Mouse (Mus musculus) thymus, postnatal 14 days (tissue): ENCODE measurements around the gene Tbc1d2.
"Not testable (repeated sequence)": the region's sequence is repeated elsewhere in the genome, so short reads cannot be mapped to it uniquely, and the experiment has no call there.

ENCODE experiments used
- DNase-seq: peaks from one replicate; pipeline ENCODE4 v3.0.0; 2021

The Tbc1d2 gene

DNA sequence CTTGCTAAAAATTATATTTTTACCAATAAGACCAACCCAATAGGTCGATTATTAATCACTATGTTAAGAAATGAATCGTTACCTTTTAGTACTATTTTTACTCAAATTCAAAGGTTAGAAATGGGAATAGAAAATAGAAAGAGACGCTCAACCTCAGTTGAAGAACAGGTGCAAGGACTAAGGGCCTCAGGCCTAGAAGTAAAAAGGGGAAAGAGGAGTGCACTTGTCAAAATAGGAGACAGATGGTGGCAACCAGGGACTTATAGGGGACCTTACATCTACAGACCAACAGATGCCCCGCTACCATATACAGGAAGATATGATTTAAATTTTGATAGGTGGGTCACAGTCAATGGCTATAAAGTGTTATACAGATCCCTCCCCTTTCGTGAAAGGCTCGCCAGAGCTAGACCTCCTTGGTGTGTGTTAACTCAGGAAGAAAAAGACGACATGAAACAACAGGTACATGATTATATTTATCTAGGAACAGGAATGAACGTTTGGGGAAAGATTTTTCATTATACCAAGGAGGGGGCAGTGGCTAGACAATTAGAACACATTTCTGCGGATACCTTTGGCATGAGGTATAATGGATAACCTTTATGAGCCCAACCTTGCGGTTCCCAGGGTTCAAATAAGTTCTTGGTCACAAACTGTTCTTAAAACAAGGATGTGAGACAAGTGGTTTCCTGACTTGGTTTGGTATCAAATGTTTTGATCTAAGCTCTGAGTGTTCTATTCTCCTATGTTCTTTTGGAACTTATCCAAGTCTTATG lies 74.3 kb downstream of the Tbc1d2 start:
- DNase-seq: not testable (repeated sequence)

DNA sequence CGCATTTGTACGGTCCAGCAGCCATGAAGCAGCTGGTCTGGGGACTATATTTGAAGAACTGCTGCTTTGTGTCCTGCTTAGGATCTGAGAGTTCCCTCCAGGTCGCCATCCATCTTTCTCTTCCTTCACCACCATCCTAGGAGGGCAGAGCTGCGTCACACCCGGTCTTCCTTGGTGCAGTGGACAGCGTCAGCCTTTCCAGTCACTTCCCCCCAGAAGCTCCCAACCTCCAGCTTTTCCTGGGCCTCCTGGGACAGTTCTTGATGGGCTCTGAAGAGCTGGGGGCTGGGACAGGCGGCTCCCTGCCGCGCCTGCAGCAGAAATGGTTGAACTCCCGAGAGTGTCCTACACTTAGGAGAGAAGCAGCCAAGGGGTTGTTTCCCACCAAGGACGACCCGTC lies 75.2 kb downstream of the Tbc1d2 start:
- DNase-seq: no peak

DNA sequence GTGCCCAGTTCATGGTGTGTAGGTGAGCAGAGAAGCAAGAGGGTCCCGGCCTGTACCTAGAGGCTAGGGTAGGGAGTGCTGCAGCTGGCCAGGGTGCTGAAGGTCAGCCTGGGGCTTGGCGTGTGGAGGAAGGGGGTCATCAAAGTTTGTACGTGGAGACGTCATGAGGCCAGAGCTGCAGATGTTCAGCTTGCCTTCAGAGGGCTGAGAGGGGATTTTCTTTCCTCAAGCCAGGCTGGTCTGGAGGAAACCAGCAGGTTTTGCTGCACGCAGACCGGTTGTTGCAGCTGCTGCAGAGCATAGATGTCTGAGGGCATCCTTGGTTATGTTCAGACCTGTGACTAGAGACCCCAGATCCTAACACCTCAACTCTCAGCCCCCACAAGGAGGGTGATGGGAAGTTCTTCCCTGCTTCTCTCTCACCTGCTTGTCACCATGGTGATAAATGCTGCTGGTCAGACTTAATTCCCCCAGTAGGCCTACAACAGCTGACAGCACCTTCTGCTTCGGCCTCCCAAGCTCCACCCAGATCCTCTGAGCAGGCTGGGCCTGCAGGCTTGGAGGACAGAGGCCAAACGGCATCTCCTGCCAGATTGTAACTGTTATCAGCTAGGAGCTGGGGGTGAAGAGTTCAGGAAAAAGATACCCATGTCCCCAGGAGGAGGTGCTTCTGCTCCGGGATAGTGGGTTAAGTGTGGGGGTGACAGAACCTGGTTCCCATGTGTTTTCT lies 75.8 kb downstream of the Tbc1d2 start:
- no peak for DNase-seq

DNA sequence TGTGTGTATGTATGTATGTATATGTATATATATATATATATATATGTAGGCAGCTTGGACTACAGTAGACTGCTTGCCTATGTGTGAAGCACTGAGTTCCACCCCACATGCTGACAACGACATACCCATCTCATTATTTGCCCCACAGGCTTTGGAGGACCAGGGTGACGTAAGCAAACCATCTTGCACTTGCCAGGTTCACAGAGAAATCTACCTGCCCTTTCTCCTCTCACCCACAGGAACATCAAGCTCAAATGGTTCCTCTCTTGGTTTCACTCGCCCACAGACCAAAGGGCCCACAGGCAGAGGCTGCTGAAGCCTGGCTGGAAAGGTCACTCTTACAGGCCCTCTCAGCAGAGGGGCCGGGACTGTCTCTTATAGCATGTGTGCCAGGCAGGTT lies 77.4 kb downstream of the Tbc1d2 start:
- no peak for DNase-seq

DNA sequence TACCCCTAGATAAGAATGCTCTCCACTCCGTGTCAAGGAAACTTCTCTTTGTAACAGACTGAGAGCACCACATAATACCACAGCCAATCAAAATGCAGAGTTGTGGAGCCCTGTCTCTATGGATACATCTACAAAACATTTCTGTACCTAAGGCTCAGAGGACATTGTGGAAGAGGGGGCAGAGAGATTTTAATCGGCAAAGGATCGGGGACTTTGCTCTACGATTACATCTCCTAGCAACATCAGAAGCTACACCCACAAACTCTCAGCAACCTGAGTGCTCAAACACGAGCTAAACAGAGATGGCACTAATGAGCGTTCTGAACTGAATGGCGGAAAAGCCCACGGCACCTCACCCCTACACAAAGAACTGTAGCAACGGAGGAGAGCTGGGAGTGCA lies 78.3 kb downstream of the Tbc1d2 start:
- no peak for DNase-seq

DNA sequence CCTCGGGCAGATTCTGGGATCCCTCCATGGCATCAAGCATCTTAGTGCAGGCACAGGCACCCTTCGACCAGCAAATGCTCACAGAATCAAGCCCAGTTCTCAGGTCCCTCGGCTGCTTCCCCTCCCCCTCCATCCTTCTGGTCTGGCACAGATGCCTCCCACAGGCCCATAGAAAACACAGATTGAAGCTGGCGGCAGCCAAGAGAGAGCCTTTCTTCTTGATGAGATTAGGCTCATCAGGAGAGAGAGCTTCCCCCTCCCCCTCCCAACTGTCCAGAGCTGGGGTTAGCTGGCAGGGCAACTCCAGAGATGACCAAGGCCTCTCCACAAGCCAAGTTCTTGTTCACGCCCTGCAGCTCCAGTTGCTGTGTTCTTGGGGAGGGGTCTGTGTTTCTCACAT lies 80.3 kb downstream of the Tbc1d2 start:
- DNase-seq: no peak

DNA sequence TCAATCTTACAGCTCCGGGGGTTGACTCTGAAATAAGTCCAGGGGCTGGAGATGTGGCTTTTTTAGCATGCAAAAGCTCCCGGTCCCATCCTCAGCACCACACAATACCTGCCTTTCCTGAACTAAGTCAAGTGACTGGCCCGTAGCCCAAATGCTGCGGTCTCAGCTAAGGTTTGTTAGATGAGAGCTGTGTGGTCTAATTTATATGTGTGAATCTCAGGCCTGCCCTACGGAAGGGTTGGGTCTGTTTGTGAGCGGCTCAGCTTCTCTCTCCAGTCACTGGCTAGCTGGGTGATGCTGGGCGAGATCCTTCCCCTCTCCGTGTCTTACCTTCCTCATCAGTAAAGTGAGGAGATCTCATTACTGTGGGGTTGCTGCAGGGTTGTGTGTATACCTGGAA lies 81.8 kb downstream of the Tbc1d2 start:
- DNase-seq: no peak

DNA sequence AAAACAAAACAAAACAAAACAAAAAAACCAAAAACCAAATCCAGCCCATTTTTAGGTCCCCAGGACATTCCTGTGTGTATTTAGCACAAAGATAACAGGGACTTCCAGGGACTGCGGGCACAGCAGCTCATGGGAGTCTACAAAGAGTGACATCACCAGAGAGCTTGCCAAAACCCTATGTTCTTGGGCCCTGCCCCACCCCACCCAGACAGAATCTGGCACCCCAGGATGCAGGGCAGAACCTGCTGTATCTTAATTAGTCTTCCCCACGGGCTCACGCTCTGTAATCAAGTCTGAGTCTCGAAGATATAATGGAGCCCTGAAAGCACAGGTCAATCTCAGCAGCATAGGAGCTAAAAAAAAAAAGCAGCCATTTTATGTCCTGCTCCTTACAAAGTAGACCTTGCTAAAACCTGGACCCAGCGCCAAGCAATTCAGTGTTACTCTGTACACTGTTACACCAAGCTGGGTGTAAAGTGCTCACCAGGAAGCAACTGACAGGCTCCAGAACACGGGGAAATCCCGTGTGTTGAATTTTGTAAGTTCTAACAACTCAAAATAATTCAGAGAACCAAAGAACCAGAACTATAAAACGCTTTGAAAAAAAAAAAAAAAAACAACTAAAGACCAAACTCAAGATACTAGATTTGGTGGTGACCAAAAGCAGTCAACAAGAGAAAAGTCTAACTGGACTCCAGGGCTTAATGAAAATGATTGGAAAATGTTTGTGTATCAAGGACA lies 82.9 kb downstream of the Tbc1d2 start:
- no peak for DNase-seq

DNA sequence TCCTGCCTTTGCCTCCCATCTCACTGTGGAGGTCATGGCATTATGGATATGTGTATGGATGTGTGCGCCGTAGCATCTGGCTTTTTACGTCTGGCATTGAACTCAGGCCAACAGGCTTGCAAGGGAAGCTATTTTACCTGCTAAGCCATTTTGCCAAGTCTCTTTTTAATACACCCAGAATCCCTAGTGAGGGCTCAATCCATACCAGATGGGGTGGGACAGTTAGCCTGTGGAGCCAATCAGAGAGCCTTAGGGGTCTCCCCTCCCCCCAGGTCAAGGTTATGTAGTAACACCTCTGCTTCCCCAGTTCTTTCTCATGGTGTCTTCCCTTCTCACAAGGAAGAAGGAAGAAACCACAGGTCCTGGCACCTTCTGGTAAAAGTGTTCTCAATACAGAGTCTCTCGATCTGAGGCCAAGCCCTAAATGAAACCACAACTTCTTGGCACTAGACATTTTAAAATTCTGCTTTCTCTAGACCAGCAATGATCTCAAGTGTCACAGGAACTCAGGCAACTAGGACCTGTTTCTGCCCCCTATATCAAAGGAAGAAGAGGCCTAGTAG lies 84.5 kb downstream of the Tbc1d2 start:
- DNase-seq: no peak

DNA sequence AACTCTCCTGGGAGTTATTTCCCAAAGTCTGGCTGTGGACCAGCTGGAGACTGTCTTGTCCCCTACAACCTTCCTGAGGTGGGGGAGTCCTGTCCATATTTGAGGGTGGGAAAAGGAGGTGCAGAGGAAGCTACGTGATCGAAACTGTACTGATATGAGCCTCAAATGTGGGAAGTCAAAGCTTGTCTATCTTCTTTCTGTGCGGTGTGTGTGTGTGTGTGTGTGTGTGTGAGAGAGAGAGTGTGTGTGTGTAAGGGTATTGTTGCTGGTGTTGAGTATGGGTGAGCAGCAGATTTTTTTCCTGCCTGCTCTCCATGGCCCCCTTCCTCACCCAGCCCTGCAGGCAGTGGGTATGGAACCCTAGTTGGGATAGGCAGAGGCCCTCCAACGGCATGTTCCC lies 85.8 kb downstream of the Tbc1d2 start:
- no peak for DNase-seq

DNA sequence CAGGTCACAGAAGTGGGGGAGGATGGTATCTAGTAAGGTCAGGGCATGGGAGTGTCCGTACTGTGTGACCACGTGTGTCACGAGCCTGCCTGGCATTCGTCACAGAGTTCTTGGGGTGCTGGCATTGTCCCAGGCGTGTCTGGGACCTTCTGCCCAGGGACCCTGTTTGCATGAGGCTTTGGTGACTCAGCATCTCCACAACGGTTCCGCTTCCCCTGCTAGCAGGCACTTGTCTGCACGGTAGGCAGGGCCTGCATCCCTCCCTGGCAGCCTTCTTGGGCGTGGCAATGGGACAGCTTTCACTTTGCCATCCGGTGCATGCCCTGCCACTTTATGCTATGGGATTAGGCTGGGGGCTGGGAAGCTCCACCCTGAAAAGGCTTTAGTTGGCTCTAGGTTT lies 86.2 kb downstream of the Tbc1d2 start:
- peak; percentile 50 for DNase-seq

DNA sequence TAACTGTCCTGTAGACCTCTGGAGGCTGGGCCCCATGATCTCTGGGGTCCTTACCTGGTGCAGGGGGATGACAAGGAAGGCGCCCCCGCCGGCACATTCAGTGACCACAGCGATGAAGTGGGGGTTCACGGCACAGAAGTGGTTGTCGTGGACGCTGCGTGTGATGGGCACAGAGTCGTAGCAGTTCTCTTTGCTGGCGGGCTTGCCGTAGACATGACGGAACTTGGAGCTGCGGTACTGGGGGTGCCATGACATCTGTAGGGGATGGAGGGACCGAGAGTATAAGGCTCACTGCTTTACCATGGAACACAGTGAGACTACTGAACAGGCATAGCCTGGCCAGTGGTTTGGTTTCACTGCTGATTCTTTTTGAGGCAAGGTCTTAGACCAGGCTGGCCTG lies 87.2 kb downstream of the Tbc1d2 start:
- no peak for DNase-seq

DNA sequence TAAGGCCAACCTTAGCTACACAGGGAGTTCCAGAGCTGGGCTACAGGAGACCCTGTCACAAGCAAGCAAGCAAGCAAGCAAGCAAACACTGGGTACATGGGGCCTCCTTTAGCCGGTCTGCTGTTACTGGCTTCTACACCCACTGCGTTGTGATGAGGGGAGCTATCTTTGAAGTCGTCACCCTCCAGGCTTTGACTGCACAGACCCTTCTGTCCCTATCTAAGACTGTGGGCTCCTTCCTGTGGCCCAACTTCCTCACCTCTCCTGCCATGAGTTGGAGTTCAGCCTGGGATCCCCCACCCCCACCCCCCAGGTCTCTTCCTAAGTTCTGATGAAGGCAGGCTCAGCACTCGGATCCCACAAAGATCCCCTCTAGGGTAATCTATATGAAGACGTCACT lies 88.0 kb downstream of the Tbc1d2 start:
- no peak for DNase-seq

DNA sequence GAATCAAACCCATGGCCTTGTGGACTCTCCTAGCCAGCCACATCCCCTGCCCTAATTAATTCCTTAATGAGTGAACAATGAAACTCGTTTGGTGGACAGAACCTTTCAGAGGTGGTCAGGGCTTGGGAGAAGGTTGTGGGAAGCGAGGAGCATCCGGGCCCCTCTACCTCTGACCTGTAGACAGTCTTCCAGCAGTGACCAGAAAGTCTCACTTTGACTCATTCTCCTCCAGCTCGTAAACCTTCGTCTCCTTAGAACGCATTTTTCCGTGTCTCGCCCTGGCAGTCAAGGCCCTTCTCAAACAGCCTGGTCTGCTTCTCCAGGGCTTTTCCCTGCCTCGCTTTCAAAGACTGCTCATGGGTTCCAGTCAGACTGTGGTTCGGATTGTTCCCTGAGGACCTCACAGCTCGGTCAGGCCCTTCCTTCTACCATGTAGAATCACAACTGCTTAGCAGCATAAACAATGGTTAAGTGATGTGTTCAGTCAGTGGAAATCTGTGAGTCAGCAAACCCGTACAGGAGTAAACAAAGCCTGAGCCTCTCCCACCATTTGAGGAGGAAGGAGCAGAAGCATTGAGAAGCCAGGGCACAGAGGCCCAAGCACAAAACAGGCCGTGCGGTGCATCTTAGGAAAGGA lies 89.8 kb downstream of the Tbc1d2 start:
- DNase-seq: no peak

DNA sequence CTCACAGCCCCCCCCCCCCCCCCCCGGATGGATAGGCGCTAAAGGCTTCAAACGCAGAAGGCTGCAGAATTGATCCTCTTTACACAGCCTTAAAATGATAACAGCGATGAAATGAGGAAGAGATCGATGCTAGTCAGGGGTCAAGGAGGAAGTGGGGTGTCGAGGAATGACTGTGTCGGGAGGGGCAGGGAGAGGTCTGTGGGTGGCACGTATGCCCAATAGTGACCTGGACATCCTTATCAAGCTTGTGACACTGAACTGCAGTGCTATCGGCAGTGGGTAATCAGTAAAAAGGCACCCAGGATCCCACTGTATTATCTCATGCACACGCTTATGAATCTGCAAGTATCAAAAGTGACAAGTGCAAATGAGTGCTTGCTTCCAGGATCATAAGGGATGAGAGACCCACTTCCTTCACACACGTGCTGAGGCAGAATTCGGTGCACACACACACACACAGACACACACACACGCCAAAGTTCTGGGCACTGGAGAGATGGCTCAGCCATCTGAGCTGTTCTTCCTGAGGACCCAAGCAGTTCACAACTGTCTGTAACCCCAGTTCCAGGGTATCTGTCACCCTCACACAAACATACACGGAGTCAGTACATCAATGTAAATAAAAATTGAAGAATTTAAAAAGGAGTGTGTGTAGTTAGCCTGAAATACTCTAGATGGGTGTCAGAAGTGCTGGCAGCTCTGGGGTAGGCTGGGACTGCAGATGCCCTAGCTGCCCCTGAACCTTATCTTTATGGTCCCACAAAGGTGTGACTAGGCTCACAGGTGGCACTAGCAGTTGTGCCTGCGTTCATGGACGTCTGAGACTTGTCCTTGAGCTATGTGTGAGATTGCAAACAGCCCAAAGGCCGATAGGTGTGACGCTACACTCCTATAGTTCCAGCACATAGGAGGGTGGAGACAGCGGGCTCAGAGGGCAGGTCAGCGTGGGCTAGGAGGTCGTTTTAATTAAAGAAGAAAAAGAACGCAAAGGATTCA lies 91.0 kb downstream of the Tbc1d2 start:
- no peak for DNase-seq

DNA sequence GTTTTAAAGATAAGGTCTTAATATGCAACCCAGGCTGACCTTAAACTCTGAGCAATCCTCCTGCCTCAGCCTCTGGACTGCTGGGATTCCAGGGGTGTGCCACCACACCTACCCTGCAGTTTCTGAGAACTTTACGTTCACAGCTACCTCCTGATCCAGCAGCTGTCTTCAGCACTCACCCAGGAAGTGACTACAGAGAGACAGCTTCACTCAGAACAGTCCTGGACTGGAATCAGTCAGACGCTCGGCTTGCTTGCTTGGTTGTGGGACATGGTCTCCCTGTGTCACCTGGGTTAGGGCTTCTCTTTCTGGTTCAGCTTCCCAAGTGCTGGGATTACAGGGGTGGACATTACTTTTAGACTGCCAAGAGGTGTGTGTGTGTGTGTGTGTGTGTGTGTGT lies 93.1 kb downstream of the Tbc1d2 start:
- DNase-seq: no peak

DNA sequence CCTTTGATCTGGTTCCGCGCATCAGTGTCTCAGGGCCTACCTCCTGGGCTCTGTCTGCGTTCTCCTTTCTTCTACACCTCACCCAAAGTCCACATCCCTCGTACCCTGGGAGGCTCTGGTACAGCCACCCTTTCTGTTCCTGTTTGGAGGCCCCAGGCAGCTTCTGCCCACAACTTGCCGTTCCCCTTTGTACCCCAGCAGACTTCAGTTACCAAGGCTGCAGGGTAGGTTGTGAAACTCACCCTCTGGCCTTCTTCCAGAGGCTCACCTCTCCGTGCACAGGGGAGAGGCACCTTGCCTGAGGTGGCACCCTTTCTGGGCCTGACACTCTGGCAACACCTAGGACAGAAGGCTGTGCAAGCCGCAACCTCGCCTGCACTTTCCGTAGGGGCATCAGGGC lies 94.2 kb downstream of the Tbc1d2 start:
- no peak for DNase-seq
